Mouse (Mus musculus) lung, postnatal 0 days (tissue): ENCODE results near the gene Zbtb39. TPM values are rescaled to one million over a fixed set of nuclear protein-coding genes. Genes with fewer than 3 reads are reported as not detected.

Source experiments
- ATAC-seq: fragments of 200-750 bp; cut with Nextera tagmentation; 2 replicates; pipeline ENCODE4 v1.8.0; 2017; ENCODE audit warnings: moderate library complexity
- DNase-seq: peaks from one replicate; pipeline ENCODE4 v3.0.0-alpha.2; 2016; ENCODE audit warnings: low spot score
- H3K27ac ChIP-seq: fragments of 300-500 bp; sonication (generic); 2 replicates; pipeline ENCODE4 v1.5.1; 2014; ENCODE audit warnings: antibody characterized with exemption, mild to moderate bottlenecking, low read length, mixed read lengths
- H3K27me3 ChIP-seq: fragments of 300-500 bp; sonication (generic); replicated peaks from 2 replicates; pipeline ENCODE4 v1.6.1; 2014; ENCODE audit warnings: low read length, mixed read lengths; ENCODE audit not compliant: insufficient read depth
- H3K36me3 ChIP-seq: fragments of 300-500 bp; sonication (generic); 2 replicates; pipeline ENCODE4 v1.6.1; 2014; ENCODE audit warnings: low read length, mixed read lengths; ENCODE audit not compliant: insufficient read depth
- H3K4me1 ChIP-seq: fragments of 300-500 bp; sonication (generic); 2 replicates; pipeline ENCODE4 v1.6.1; 2014; ENCODE audit warnings: antibody characterized with exemption, low read depth, low read length, mixed read lengths; ENCODE audit not compliant: insufficient read depth
- H3K4me2 ChIP-seq: fragments of 300-500 bp; sonication (generic); replicated peaks from 2 replicates; pipeline ENCODE4 v1.6.1; 2014; ENCODE audit warnings: low read depth, mild to moderate bottlenecking, low read length, moderate library complexity, mixed read lengths
- H3K4me3 ChIP-seq: fragments of 300-500 bp; sonication (generic); 2 replicates; pipeline ENCODE4 v1.5.1; 2014; ENCODE audit warnings: low read depth, low read length
- H3K9ac ChIP-seq: fragments of 300-500 bp; sonication (generic); replicated peaks from 2 replicates; pipeline ENCODE4 v1.6.1; 2014; ENCODE audit warnings: low read depth, mild to moderate bottlenecking
- H3K9me3 ChIP-seq: fragments of 300-500 bp; sonication (generic); 2 replicates; pipeline ENCODE4 v1.6.1; 2016; ENCODE audit warnings: low read length, mixed read lengths
- CTCF ChIP-seq: IDR thresholded peaks from 2 replicates; pipeline ENCODE4 v1.5.1; 2016; ENCODE audit warnings: antibody characterized with exemption, mild to moderate bottlenecking
- EP300 ChIP-seq: IDR thresholded peaks from 2 replicates; pipeline ENCODE4 v1.6.1; 2016; ENCODE audit warnings: antibody characterized with exemption, mild to moderate bottlenecking, control low read depth
- WGBS: fragments of 180-500 bp; shearing (Covaris S2); extraction: QIAGEN DNeasy Blood & Tissue Kit; methylation state at CpG from one replicate; pipeline ENCODE4 v1.1.7; 2014; 5-methylcytosine and 5-hydroxymethylcytosine counted together
- polyA plus RNA-seq: library from polyadenylated mRNA; unstranded; fragments of >200 nt; fragmentation: Nextera tagmentation; extraction: Ambion mirVana; gene quantifications from 2 replicates; pipeline ENCODE4 v1.2.1, GENCODE M21; 2015

Zbtb39 gene
- polyA plus RNA-seq, 1 experiment from 2014 or later = 2.0 TPM

- Histone ChIP-seq H3K9me3 (no peaks in the 10 kb centered on the region), H3K4me1 (no peaks in the 10 kb centered on the region), H3K4me2 (no peak overlapping the region), H3K27ac (no peak overlapping the region), H3K36me3 (no peaks in the 10 kb centered on the region), H3K27me3 (no peaks in the 10 kb centered on the region), H3K9ac (no peak overlapping the region), H3K4me3 (no peak overlapping the region)
- no peak for TF ChIP-seq CTCF
- no peak for TF ChIP-seq EP300
- DNase-seq = no peak
- WGBS = 19% methylated on average over 5 of the region's 5 CpGs
- ATAC-seq = no peak
Measured at GRCm38 (mm10) chr10:127731397-127731796, 7.9 kb upstream of the Zbtb39 start.

- Histone ChIP-seq H3K9ac (no peak overlapping the region), H3K27me3 (no peaks in the 10 kb centered on the region), H3K9me3 (no peaks in the 10 kb centered on the region), H3K4me1 (peaks cover 9% of the 10 kb centered on the region; the same call in 1 of the 2 replicates), H3K27ac (no peak overlapping the region), H3K36me3 (no peaks in the 10 kb centered on the region), H3K4me2 (no peak overlapping the region), H3K4me3 (no peak overlapping the region)
- no peak for ATAC-seq
- TF ChIP-seq EP300 = no peak
- peak; percentile 73 for TF ChIP-seq CTCF
- 30% methylated on average over 5 of the region's 5 CpGs for WGBS
- peak; percentile 69 for DNase-seq
Measured at GRCm38 (mm10) chr10:127734434-127734833, 4.9 kb upstream of the Zbtb39 start.

- H3K9me3 ChIP-seq = no peaks in the 10 kb centered on the region
- DNase-seq (no peak), ATAC-seq (no peak)
- no peak overlapping the region for H3K4me3 ChIP-seq
- H3K9ac ChIP-seq = no peak overlapping the region
- WGBS = 51% methylated on average over 2 of the region's 2 CpGs
- H3K27me3 ChIP-seq = no peaks in the 10 kb centered on the region
- no peak overlapping the region for H3K4me2 ChIP-seq
- TF ChIP-seq CTCF (no peak), EP300 (no peak)
- H3K36me3 ChIP-seq = no peaks in the 10 kb centered on the region
- H3K4me1 ChIP-seq = peaks cover 18% of the 10 kb centered on the region; the same call in 1 of the 2 replicates
- no peak overlapping the region for H3K27ac ChIP-seq
Measured at GRCm38 (mm10) chr10:127736266-127736665, 3.1 kb upstream of the Zbtb39 start.

- no peak overlapping the region for H3K4me2 ChIP-seq
- H3K27ac ChIP-seq = peak overlapping the region; percentile 51
- H3K27me3 ChIP-seq = no peaks in the 10 kb centered on the region
- TF ChIP-seq CTCF (no peak), EP300 (peak; percentile 43; the same call in 1 of the 2 replicates)
- H3K4me1 ChIP-seq = peaks cover 18% of the 10 kb centered on the region; the same call in 1 of the 2 replicates
- H3K4me3 ChIP-seq = no peak overlapping the region
- no peak overlapping the region for H3K9ac ChIP-seq
- 33% methylated on average over 4 of the region's 4 CpGs for WGBS
- ATAC-seq = peak; percentile 11; the same call in 1 of the 2 replicates
- H3K9me3 ChIP-seq = no peaks in the 10 kb centered on the region
- peaks cover 3% of the 10 kb centered on the region; the same call in 1 of the 2 replicates for H3K36me3 ChIP-seq
- peak; percentile 65 for DNase-seq
Measured at GRCm38 (mm10) chr10:127736916-127737315, 2.4 kb upstream of the Zbtb39 start.

GRCm38 (mm10) chr10:127737552-127737951 lies 1.8 kb upstream of the Zbtb39 start:
- ATAC-seq = no peak
- no peak for DNase-seq
- Histone ChIP-seq H3K9me3 (no peaks in the 10 kb centered on the region), H3K36me3 (peaks cover 9% of the 10 kb centered on the region; the same call in 1 of the 2 replicates), H3K9ac (no peak overlapping the region), H3K27ac (no peak overlapping the region; the same call in 1 of the 2 replicates), H3K4me1 (peaks cover 18% of the 10 kb centered on the region; the same call in 1 of the 2 replicates), H3K4me3 (no peak overlapping the region), H3K27me3 (no peaks in the 10 kb centered on the region), H3K4me2 (no peak overlapping the region)
- WGBS = 20% methylated on average over 2 of the region's 2 CpGs
- TF ChIP-seq CTCF (no peak), EP300 (no peak)

- DNase-seq (peak; percentile 42), ATAC-seq (no peak)
- H3K27me3 ChIP-seq = no peaks in the 10 kb centered on the region
- H3K4me3 ChIP-seq = no peak overlapping the region
- no peaks in the 10 kb centered on the region for H3K9me3 ChIP-seq
- WGBS = 31% methylated on average over 13 of the region's 13 CpGs
- TF ChIP-seq CTCF = peak; percentile 80
- no peak for TF ChIP-seq EP300
- H3K4me1 ChIP-seq = peaks cover 18% of the 10 kb centered on the region; the same call in 1 of the 2 replicates
- H3K4me2 ChIP-seq = peak overlapping the region; percentile 68; the same call in 1 of the 2 replicates
- H3K27ac ChIP-seq = no peak overlapping the region
- no peak overlapping the region for H3K9ac ChIP-seq
- peaks cover 16% of the 10 kb centered on the region; the same call in 1 of the 2 replicates for H3K36me3 ChIP-seq
Measured at GRCm38 (mm10) chr10:127738151-127738882, 1.0 kb upstream of the Zbtb39 start.
